Mouse (Mus musculus): ENCODE results near the gene Zfand4. TPM values are rescaled to one million over a fixed set of nuclear protein-coding genes. Genes with fewer than 3 reads are reported as not detected.

Zfand4 gene
- polyA plus RNA-seq, 1 experiment, result 0.05 TPM

DNA sequence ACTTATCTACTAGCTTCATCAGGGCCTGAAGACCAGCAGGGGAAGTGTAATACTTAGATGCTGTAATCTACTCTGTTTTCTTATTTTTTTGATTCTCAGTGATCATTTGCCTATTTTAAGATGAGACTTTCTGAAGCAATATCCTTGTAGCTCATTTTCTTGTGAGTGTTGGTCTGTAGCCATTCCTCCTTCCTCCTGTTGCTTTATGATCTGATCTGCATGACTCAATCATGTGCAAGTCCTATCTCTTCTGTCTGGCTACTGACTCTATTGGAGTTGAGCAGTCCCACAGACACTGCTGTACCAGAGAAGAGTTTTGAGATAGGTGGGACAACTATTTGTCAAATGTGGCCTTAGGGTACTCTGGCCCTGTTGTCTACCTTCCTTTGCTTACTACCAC, 110.6 kb downstream of the Zfand4 start:
- H3K4me3 ChIP-seq (replicated peaks), result no peak overlapping the region
- H3K27me3 ChIP-seq (ENCODE audit: control insufficient read depth), result no peaks in the 10 kb centered on the region
- no peaks in the 10 kb centered on the region for H3K9me3 ChIP-seq (ENCODE audit: control insufficient read depth, low read length)
- H3K4me1 ChIP-seq (ENCODE audit: control insufficient read depth), result peaks cover 75% of the 10 kb centered on the region
- H3K36me3 ChIP-seq (ENCODE audit: control insufficient read depth), result peaks cover 95% of the 10 kb centered on the region
- TF ChIP-seq TAL1 (IDR thresholded peaks at IDR 0.05; ENCODE audit: low read length) (no peak), GATA1 (IDR thresholded peaks at IDR 0.05; ENCODE audit: low read length) (no peak)

DNA sequence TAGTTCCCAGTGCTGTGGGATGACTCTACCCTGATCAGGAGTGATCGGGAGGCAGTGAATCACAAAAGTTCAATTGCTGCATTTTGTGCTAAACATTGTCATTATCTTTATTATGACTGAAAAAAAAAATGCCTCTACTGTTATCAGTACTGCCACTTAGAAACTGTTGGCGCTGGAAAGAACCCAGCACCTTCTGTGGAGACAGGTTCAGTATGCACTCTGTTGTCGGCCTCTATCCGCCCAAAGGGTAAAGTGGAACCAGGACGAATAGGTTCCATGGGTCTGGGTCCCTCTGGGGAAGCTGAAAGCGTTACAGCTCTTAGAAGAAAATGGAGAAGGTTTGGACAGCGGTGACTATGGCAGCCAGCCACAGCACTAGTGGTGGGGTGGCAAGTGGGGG, 114.9 kb downstream of the Zfand4 start:
- Histone ChIP-seq H3K9me3 (ENCODE audit: control insufficient read depth, low read length) (no peaks in the 10 kb centered on the region), H3K4me1 (ENCODE audit: control insufficient read depth) (peaks cover 55% of the 10 kb centered on the region), H3K4me3 (replicated peaks) (no peak overlapping the region), H3K36me3 (ENCODE audit: control insufficient read depth) (peaks cover 99% of the 10 kb centered on the region), H3K27me3 (ENCODE audit: control insufficient read depth) (no peaks in the 10 kb centered on the region)
- TF ChIP-seq TAL1 (IDR thresholded peaks at IDR 0.05; ENCODE audit: low read length) (no peak), GATA1 (IDR thresholded peaks at IDR 0.05; ENCODE audit: low read length) (no peak)

Other genes with a start within 250 kb of the Zfand4 start
- 0.06 and 0.10 TPM in 2 replicates for gene Tmcc1, start 70.7 kb upstream of the Zfand4 start, polyA plus RNA-seq (2012)
- gene Washc2, start 56.2 kb upstream of the Zfand4 start, polyA plus RNA-seq (2012), result 0.52 and 0.56 TPM in 2 replicates
- gene March8, start 73.8 kb downstream of the Zfand4 start, polyA plus RNA-seq (2012), result 4.5 and 5.5 TPM in 2 replicates
- gene Alox5, start 197.0 kb downstream of the Zfand4 start, polyA plus RNA-seq (2012), result 0.08 TPM in 1 of 2 replicates, not detected in the other
- gene Olfr211, start 224.9 kb downstream of the Zfand4 start, polyA plus RNA-seq (2012), result not detected in 2 replicates
- gene Olfr212, start 242.3 kb downstream of the Zfand4 start, polyA plus RNA-seq (2012), result not detected in 2 replicates

Data from erythroblast, embryonic 14.5 days (primary cell).